Comparison of ENCODE assay signal across 12 mouse cellular contexts in genomic region chr5:125099785-125100350, GRCm38 (mm10).
"Had no signal": no experiment of that assay in that cellular context is flagged by ENCODE, and none has a peak within 500 bp of the region (broad histone marks: within the 10 kb centered on the region; RNA-seq: fewer than 3 reads in every experiment).

No protein-coding gene starts in this region.

- H3K9me3 ChIP-seq: limb, embryonic 10.5 days; liver, embryonic 15.5 days; midbrain, embryonic 13.5 days; neural tube, embryonic 12.5 days; stomach, embryonic 15.5 days had no signal

- H3K4me3 ChIP-seq: limb, embryonic 10.5 days; liver, embryonic 15.5 days; midbrain, embryonic 13.5 days; neural tube, embryonic 12.5 days; stomach, embryonic 15.5 days had no signal

- ATAC-seq: lung, postnatal 0 days; midbrain, embryonic 13.5 days had no signal

- H3K9ac ChIP-seq: liver, embryonic 15.5 days; midbrain, embryonic 13.5 days; neural tube, embryonic 12.5 days; stomach, embryonic 15.5 days had no signal

- DNase-seq: kidney, adult 18-20 months; kidney, postnatal 10 days; kidney, postnatal 4 days; lung, adult 2 months; thymus, postnatal 36 days had no signal

- H3K27ac ChIP-seq: limb, embryonic 10.5 days; liver, embryonic 15.5 days; midbrain, embryonic 13.5 days; neural tube, embryonic 12.5 days; stomach, embryonic 15.5 days had no signal

- H3K4me2 ChIP-seq: liver, embryonic 11.5 days; liver, embryonic 15.5 days; midbrain, embryonic 13.5 days; neural tube, embryonic 12.5 days; stomach, embryonic 15.5 days had no signal

- H3K27me3 ChIP-seq: liver, embryonic 15.5 days; midbrain, embryonic 13.5 days; neural tube, embryonic 12.5 days; stomach, embryonic 15.5 days had no signal
